In genomic region chr1:191192751-191193150, GRCm38 (mm10) we compare ENCODE assay signal across 23 mouse cellular contexts. TPM values are rescaled to one million over a fixed set of nuclear protein-coding genes. Genes with fewer than 3 reads are reported as not detected.
"Had no signal": no experiment of that assay in that cellular context is flagged by ENCODE, and none has a peak within 500 bp of the region (broad histone marks: within the 10 kb centered on the region; RNA-seq: fewer than 3 reads in every experiment).

No protein-coding gene starts in this region.

- H3K27ac ChIP-seq: liver, embryonic 15.5 days; lung, embryonic 15.5 days; midbrain, embryonic 12.5 days; midbrain, embryonic 15.5 days; neural tube, embryonic 12.5 days had no signal

- H3K4me3 ChIP-seq: liver, embryonic 15.5 days; lung, embryonic 15.5 days; midbrain, embryonic 12.5 days; midbrain, embryonic 15.5 days; neural tube, embryonic 12.5 days; stomach, embryonic 15.5 days had no signal

- ATAC-seq: midbrain, embryonic 15.5 days had no signal

- H3K4me2 ChIP-seq: liver, embryonic 15.5 days; lung, embryonic 15.5 days; midbrain, embryonic 12.5 days; midbrain, embryonic 15.5 days; neural tube, embryonic 12.5 days; stomach, embryonic 15.5 days had no signal

- H3K36me3 ChIP-seq: liver, embryonic 15.5 days; lung, embryonic 15.5 days; midbrain, embryonic 12.5 days; midbrain, embryonic 15.5 days; neural tube, embryonic 12.5 days; stomach, embryonic 15.5 days had no signal

- DNase-seq: lung, adult 2 months; lung, postnatal 14 days; lung, postnatal 36 days; right cerebral cortex, postnatal 14 days; thymus, adult 2 months; thymus, postnatal 14 days; thymus, postnatal 36 days had no signal

- H3K4me1 ChIP-seq: liver, embryonic 15.5 days; midbrain, embryonic 15.5 days; neural tube, embryonic 12.5 days; stomach, embryonic 15.5 days had no signal

- H3K9me3 ChIP-seq: liver, embryonic 15.5 days; lung, embryonic 15.5 days; megakaryocyte, embryonic 14.5 days; midbrain, embryonic 12.5 days; midbrain, embryonic 15.5 days; neural tube, embryonic 12.5 days; stomach, embryonic 15.5 days had no signal

- H3K9ac ChIP-seq: liver, embryonic 15.5 days; liver, postnatal 0 days; lung, embryonic 15.5 days; midbrain, embryonic 12.5 days; midbrain, embryonic 15.5 days; neural tube, embryonic 12.5 days; stomach, embryonic 15.5 days had no signal

RNA-seq across cellular contexts. Expression of gene Atf3, which starts 25.1 kb away (rescaled TPM):
- polyA plus RNA-seq: testis, adult 2 months had no signal

RNA-seq across cellular contexts. Expression of gene Fam71a, which starts 28.1 kb away (rescaled TPM):
- polyA plus RNA-seq: liver, embryonic 15.5 days; liver, postnatal 0 days; lung, adult 2 months; lung, embryonic 15.5 days; lung, postnatal 0 days; macrophage; midbrain, embryonic 12.5 days; midbrain, embryonic 15.5 days; midbrain, postnatal 0 days; neural tube, embryonic 12.5 days; neural tube, embryonic 14.5 days; spleen, adult 2 months; stomach, embryonic 15.5 days; stomach, postnatal 0 days; thymus, adult 2 months; urinary bladder, adult 2 months had no signal
